Mouse (Mus musculus): ENCODE data around the gene Zdhhc18.

The Zdhhc18 gene

GRCm38 (mm10) chr4:133649989-133650699 lies at the start of gene Zdhhc18:
Zdhhc18 (minus strand) TSS chr4:133650154.
- peak; percentile 77 to 78 for DNase-seq

- DNase-seq, result no peak
Measured at GRCm38 (mm10) chr4:133695363-133695762, 45.4 kb upstream of the Zdhhc18 start.

GRCm38 (mm10) chr4:133690252-133690651 lies 40.3 kb upstream of the Zdhhc18 start:
- DNase-seq, result no peak

GRCm38 (mm10) chr4:133688417-133689067 lies 38.6 kb upstream of the Zdhhc18 start:
- DNase-seq, result no peak

GRCm38 (mm10) chr4:133687126-133687525 lies 37.2 kb upstream of the Zdhhc18 start:
- DNase-seq, result no peak

GRCm38 (mm10) chr4:133686512-133686911 lies 36.6 kb upstream of the Zdhhc18 start:
- DNase-seq, result no peak

GRCm38 (mm10) chr4:133680206-133680786 lies 30.3 kb upstream of the Zdhhc18 start:
- DNase-seq, result peak; percentile 27 to 28

- no peak for DNase-seq
Measured at GRCm38 (mm10) chr4:133679629-133680028, 29.7 kb upstream of the Zdhhc18 start.

GRCm38 (mm10) chr4:133677266-133677665 lies 27.3 kb upstream of the Zdhhc18 start:
- DNase-seq, result no peak

- no peak for DNase-seq
Measured at GRCm38 (mm10) chr4:133676189-133676588, 26.2 kb upstream of the Zdhhc18 start.

- DNase-seq, result peak; percentile 32 to 39
Measured at GRCm38 (mm10) chr4:133675594-133676016, 25.7 kb upstream of the Zdhhc18 start.

GRCm38 (mm10) chr4:133674331-133674695 lies 24.4 kb upstream of the Zdhhc18 start:
- peak in 1 of 2 experiments; percentile 35 for DNase-seq

GRCm38 (mm10) chr4:133673666-133674330 lies 23.8 kb upstream of the Zdhhc18 start:
- no peak for DNase-seq

GRCm38 (mm10) chr4:133672845-133673647 lies 23.1 kb upstream of the Zdhhc18 start:
- no peak for DNase-seq

- peak; percentile 96 to 97 for DNase-seq
Measured at GRCm38 (mm10) chr4:133671881-133672844, 22.2 kb upstream of the Zdhhc18 start, which contains the start of gene Pigv. Pigv (minus strand) TSS chr4:133672647.

- DNase-seq, result peak; percentile 88 to 90
Measured at GRCm38 (mm10) chr4:133671184-133671880, 21.4 kb upstream of the Zdhhc18 start.

- DNase-seq, result no peak
Measured at GRCm38 (mm10) chr4:133669652-133670210, 19.8 kb upstream of the Zdhhc18 start.

GRCm38 (mm10) chr4:133668537-133668936 lies 18.6 kb upstream of the Zdhhc18 start:
- no peak for DNase-seq

- no peak for DNase-seq
Measured at GRCm38 (mm10) chr4:133666199-133666598, 16.2 kb upstream of the Zdhhc18 start.

GRCm38 (mm10) chr4:133665118-133665517 lies 15.2 kb upstream of the Zdhhc18 start:
- DNase-seq, result no peak
